Mouse (Mus musculus) bone marrow macrophage, adult 2 months (primary cell): ENCODE data around the gene Ms4a18.

Experiments
- CTCF ChIP-seq: IDR thresholded peaks from 2 replicates; pipeline ENCODE4 v1.5.1; 2012; ENCODE audit warnings: low read depth, mild to moderate bottlenecking, low read length, moderate library complexity
- POLR2A ChIP-seq: IDR thresholded peaks from 2 replicates; pipeline ENCODE4 v1.6.1; 2012; ENCODE audit warnings: mild to moderate bottlenecking, low read depth, low read length, borderline replicate concordance

- TF ChIP-seq POLR2A: no peak
- no peak for TF ChIP-seq CTCF
These were observed 58.5 kb downstream of the Ms4a18 start for GRCm38 (mm10) chr19:10959085-10959977.
